ENCODE assay signal across 35 mouse cellular contexts in the genomic region with DNA sequence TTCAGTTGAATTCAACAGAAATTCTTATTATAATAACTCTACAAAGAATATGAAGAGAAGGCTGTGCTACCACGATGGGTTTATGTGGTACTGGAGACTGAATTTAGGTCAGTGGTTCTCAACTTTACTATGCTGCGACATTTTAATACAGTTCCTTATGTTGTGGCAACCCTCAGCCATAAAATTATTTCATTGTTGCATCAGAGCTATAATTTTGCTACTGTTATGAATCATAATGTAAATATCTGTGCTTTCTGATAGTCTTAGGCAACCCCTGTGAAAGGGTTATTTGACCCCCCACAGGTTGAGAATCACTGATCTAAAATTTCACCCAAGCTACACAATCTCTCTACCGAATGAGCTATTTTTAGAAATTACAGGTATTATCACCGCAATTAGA.
"Had no signal": no experiment of that assay in that cellular context is flagged by ENCODE, and none has a peak within 500 bp of the region (broad histone marks: within the 10 kb centered on the region; RNA-seq: fewer than 3 reads in every experiment).

No protein-coding gene starts in this region.

- H3K4me2 ChIP-seq: heart, embryonic 11.5 days; heart, embryonic 12.5 days; heart, embryonic 13.5 days; heart, embryonic 15.5 days; hindbrain, embryonic 12.5 days; hindbrain, embryonic 13.5 days; hindbrain, embryonic 14.5 days; hindbrain, embryonic 15.5 days; intestine, embryonic 15.5 days; kidney, embryonic 15.5 days had no signal

- H3K9me3 ChIP-seq: heart, embryonic 10.5 days; heart, embryonic 12.5 days; heart, embryonic 13.5 days; heart, embryonic 15.5 days; hindbrain, embryonic 10.5 days; hindbrain, embryonic 12.5 days; hindbrain, embryonic 13.5 days; hindbrain, embryonic 15.5 days; intestine, embryonic 15.5 days; kidney, embryonic 15.5 days had no signal

- H3K27me3 ChIP-seq: heart, embryonic 12.5 days; heart, embryonic 13.5 days; heart, embryonic 15.5 days; hindbrain, embryonic 12.5 days; hindbrain, embryonic 13.5 days; hindbrain, embryonic 15.5 days; intestine, embryonic 15.5 days; kidney, embryonic 15.5 days had no signal

- DNase-seq: heart, postnatal 10 days; heart, postnatal 14 days; heart, postnatal 36 days; heart, postnatal 4 days; kidney, adult 11 months; kidney, adult 18-20 months; kidney, adult 2 months; kidney, adult 8-10 months; kidney, adult 9 months; kidney, postnatal 10 days; kidney, postnatal 14 days; kidney, postnatal 25 days; kidney, postnatal 36 days; kidney, postnatal 4 days; layer of hippocampus, adult 9-11 months; layer of hippocampus, postnatal 36 days had no signal

- H3K36me3 ChIP-seq: heart, embryonic 10.5 days; heart, embryonic 12.5 days; heart, embryonic 13.5 days; heart, embryonic 15.5 days; hindbrain, embryonic 10.5 days; hindbrain, embryonic 12.5 days; hindbrain, embryonic 13.5 days; hindbrain, embryonic 15.5 days; intestine, embryonic 15.5 days; kidney, embryonic 15.5 days had no signal

- ATAC-seq: hindbrain, embryonic 16.5 days; hindbrain, postnatal 0 days; inflammation-experienced regulatory T-cells, adult 6 months; intestine, embryonic 15.5 days; intestine, embryonic 16.5 days; intestine, postnatal 0 days had no signal

- H3K4me1 ChIP-seq: hindbrain, embryonic 10.5 days; hindbrain, embryonic 12.5 days; hindbrain, embryonic 13.5 days; hindbrain, embryonic 15.5 days; intestine, embryonic 15.5 days had no signal

- H3K27ac ChIP-seq: heart, embryonic 10.5 days; heart, embryonic 13.5 days; heart, embryonic 15.5 days; hindbrain, embryonic 10.5 days; hindbrain, embryonic 12.5 days; hindbrain, embryonic 13.5 days; hindbrain, embryonic 14.5 days; hindbrain, embryonic 15.5 days; hindbrain, postnatal 0 days; intestine, embryonic 15.5 days; kidney, embryonic 15.5 days; kidney, postnatal 0 days; layer of hippocampus, adult 2 months had no signal

- H3K9ac ChIP-seq: heart, embryonic 12.5 days; heart, embryonic 13.5 days; heart, embryonic 15.5 days; hindbrain, embryonic 12.5 days; hindbrain, embryonic 13.5 days; hindbrain, embryonic 14.5 days; hindbrain, embryonic 15.5 days; intestine, embryonic 15.5 days; kidney, embryonic 15.5 days had no signal

- H3K4me3 ChIP-seq: heart, embryonic 10.5 days; heart, embryonic 12.5 days; heart, embryonic 13.5 days; heart, embryonic 15.5 days; hindbrain, embryonic 10.5 days; hindbrain, embryonic 12.5 days; hindbrain, embryonic 13.5 days; hindbrain, embryonic 15.5 days; intestine, embryonic 15.5 days; kidney, embryonic 15.5 days; layer of hippocampus, adult 2 months had no signal
